Mouse (Mus musculus) left cerebral cortex, adult 8-10 months (tissue): Measurements from ENCODE around the gene Zbtb26. TPM values are rescaled to one million over a fixed set of nuclear protein-coding genes. Genes with fewer than 3 reads are reported as not detected.

Experiments
- DNase-seq, 2 experiments: peaks; one replicate each; pipeline ENCODE4 v3.0.0; 2022; ENCODE audit warnings: low spot score in 2 of 2
- total RNA-seq, 4 experiments: library from RNA; stranded (reverse); gene quantifications; 2 replicates each; pipeline ENCODE4 v1.2.4; 2022

Zbtb26 gene
- 10 to 100 TPM in 1 of 4 experiments, 1 to 10 TPM in 3; 8.4 to 11.1 (median 9.1) TPM for total RNA-seq

DNA sequence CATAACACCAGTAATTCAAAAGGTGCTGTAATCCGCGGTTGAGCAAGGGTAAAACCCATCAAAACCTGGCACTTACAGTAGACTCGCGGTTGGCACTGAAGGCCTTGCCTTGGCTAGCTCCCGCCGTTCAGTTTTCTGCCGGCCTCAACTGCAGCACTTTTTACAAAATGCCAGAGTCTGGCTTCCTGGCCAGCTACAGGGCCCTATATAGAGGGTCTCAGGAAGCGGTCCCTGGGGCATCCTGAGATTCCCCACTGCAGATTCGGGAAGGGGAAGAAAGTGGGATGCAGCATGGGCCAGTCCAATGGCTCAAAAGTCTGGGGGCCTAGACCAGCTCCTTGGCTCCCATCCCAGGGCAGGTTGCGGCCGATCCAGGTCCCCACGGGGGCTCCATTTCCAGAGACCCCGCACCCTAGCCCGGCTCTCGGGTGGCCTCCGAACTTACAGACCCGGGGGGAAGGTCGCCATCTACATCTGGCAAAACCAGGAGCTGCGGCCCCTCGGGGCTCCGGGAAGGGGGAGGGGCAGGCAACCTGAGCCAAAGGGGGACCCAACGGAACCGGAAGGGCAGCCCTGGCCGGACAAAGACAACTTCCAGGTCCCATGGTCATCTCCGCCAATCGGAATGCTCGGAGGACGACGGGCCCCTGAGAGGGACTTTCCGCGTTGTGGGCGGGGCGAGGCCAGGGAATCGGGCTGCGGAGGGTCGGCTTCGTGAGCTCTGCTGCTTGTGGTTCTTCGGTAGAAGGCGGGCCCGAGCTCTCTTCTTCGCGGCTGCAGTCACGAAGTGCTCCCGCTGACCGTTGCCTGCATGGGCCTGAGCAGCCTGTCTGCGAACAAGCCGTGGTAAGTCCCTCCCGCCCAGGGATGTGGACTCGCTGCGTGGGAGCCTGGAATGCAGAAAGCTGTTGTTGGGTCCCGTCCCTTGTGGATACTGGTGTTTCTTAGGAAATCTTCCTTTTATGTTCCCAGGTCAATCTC is at the start of gene Zbtb26, which contains the start of the genes Zbtb6 and Rabgap1:
Zbtb26 (minus strand) TSS at position 525 of the 981 bp plus-strand sequence.
Zbtb6 (minus strand) TSS at position 561 of the 981 bp plus-strand sequence.
Rabgap1 (plus strand) TSS at position 669 of the 981 bp plus-strand sequence.
- peak; percentile 94 to 95 for DNase-seq

- no peak for DNase-seq
Measured at GRCm38 (mm10) chr2:37488956-37489355, 46.0 kb upstream of the Zbtb26 start.

DNA sequence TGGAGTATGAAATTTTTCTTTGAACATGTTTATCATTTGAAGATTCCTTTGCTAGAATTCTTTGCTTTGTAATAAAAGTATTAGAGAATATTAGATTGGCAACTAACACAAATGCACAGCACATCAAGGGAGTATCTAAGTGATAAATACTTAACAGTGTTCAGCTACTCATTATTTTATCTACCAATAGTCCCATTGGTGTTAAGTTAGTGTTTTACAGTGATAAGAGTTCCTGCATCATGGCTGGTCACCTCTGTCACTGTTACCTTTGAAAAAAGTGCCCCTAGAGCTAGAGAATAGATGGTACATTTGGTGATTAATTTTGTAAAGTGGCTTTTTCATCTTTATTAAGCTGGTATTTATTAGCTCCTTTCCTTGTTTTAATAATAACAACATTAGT is 43.5 kb upstream of the Zbtb26 start:
- DNase-seq: no peak

- DNase-seq: no peak
Measured at GRCm38 (mm10) chr2:37485370-37485769, 42.4 kb upstream of the Zbtb26 start.

DNA sequence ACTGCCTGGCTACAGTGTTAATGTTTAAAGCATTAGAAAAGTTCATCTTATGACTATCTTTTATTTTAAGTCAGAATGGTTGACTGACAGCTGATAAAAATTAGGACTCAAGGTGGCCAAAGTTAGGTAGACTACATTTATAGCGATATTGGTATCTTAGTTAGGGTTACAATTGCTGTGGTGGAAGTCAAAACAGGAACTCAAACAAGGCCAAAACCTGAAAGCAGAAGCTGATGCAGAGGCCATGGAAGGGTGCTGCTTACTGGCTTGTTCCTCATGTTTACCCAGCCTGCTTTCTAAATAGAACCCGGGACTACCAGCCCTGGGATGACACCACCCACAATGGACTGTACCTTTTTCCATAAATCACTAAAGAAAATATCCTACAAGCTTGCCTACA is 41.2 kb upstream of the Zbtb26 start:
- DNase-seq: no peak

DNA sequence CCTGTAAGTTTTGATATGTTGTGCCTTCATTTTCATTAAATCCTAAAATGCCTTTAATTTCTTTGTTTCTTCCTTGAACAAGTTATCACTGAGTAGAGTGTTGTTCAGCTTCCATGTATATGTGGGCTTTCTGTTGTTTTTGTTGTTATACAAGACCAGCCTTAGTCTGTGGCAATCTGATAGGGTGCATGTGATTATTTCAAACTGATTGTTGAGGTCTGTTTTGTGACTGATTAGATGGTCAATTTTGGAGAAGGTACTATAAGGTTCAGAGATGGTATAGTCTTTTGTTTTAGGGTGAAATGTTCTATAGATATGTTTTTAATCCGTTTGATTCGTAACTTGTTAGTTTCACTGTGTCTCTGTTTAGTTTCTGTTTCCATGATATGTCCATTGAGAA is 37.1 kb upstream of the Zbtb26 start:
- DNase-seq: no peak

GRCm38 (mm10) chr2:37479559-37479958 is 36.6 kb upstream of the Zbtb26 start:
- DNase-seq: no peak

DNA sequence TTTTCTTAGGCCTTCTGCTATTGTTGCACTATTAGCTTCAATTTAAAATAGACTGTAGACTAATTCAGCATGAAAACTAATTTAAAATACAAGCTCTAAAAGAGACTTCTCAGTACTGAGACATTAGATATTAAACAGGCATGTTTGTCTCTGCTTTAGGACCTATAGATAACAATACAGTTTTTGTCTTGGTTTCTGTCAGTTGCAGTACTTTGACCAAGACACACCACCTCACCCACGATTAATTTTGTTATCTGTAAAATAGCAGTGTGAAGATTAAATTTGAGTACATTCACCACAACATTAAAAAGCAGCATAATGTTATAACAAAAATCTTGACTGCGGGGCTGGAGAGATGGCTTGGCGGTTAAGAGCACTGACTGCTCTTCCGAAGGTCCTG is 23.3 kb upstream of the Zbtb26 start:
- DNase-seq: no peak

DNA sequence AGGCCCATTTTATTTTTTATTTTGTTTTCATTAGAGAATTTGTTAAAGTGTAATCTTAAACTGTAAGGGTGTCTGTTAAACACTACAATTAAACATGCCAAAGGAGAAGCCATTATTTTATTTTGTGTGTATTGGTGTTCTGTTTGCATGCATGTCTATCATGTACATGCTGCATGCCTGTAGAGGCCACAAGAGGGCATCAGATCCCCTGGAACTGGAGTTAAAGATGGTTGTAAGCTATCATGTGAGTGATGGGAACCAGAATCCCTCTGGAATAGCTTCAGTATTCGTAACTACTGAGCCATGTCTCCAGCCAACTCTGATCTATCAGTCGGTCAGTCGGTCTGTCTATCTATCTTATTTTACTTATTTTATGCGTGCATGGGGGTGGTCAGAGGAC is 17.8 kb upstream of the Zbtb26 start:
- no peak for DNase-seq

DNA sequence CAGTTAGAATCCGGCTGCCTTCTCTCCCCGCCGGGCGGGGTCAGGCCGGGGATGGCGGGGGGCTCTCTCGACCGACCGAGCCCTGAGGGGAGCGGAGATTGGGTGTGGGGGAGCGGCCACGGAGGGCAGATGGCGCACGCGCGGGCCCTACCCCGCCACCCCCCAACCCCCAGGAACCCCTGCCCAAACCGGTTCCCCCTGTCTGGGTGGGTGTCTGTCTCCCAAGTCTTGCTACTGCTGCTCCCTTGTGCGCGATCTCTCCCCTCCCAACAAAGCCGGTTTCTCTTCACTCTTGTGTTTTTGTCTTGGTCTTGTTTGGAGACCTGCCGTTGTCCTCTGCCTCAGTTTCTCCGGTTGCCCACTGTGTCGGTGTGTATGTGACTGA is 9.4 kb upstream of the Zbtb26 start:
- DNase-seq: peak in 1 of 2 experiments; percentile 21

DNA sequence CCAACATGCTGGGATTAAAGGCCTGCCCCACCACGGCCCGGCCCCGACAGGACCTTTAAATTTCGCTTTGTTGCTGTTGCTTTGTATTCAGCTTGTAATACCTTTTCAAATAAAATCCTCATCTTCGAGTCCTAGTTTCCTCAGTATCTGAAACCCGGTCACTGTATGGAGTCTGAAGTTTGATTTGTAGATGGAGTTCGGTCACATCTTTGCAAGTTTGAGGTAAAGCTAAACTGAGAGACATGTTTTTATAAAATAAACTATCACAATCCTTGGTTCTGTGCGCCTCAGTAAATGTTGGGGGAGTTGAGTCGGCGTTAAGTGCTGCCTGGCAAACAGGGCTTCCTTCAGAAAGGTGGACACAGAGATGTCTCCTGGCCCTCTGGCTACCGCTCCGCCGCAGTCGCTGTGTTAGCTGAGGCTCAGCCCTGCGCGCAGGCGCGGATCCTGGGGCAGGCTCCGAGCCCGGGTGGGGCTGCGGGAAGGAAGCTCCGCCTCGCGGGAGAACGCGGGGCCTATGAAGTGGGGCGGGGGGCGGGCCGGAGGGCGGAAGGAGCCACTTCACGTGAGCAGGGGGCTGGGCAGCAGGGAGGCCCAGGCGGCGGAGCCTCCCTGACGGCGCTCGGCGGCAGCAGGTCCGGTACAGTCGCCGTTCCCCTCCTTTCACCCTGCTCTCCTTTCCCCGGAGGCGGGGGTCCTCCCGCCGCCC is 8.9 kb upstream of the Zbtb26 start:
- peak; percentile 72 to 88 for DNase-seq

- no peak for DNase-seq
Measured at GRCm38 (mm10) chr2:37431609-37432008, 11.3 kb downstream of the Zbtb26 start.

- DNase-seq: peak; percentile 44 to 87
Measured at GRCm38 (mm10) chr2:37430593-37431464, 12.1 kb downstream of the Zbtb26 start.

GRCm38 (mm10) chr2:37423671-37424070 is 19.3 kb downstream of the Zbtb26 start:
- no peak for DNase-seq

- DNase-seq: peak; percentile 86 to 96
Measured at GRCm38 (mm10) chr2:37422306-37423304, 20.3 kb downstream of the Zbtb26 start, which contains the start of gene Rc3h2. Gene Rc3h2, minus strand, starts transcription at chr2:37422903.

GRCm38 (mm10) chr2:37421903-37422302 is 21.0 kb downstream of the Zbtb26 start:
- DNase-seq: no peak

DNA sequence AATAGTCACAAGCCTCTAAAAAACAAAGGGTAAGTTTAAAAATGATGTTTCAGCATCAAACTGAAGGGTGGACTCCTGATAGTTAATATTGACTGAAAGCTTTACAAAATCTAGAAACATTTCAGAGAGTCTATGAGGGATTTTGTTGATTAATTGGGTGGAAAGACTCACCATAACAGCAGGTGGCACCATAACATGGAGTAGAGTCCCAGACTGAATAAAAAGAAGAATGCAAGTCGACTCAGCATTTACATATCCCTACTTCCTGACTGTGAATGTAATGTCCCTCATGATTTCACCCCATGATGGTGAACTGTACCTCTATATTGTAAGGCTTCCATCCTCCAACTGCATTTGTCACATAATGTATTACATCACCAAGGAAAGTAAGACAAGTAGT is 47.4 kb downstream of the Zbtb26 start:
- DNase-seq: no peak

DNA sequence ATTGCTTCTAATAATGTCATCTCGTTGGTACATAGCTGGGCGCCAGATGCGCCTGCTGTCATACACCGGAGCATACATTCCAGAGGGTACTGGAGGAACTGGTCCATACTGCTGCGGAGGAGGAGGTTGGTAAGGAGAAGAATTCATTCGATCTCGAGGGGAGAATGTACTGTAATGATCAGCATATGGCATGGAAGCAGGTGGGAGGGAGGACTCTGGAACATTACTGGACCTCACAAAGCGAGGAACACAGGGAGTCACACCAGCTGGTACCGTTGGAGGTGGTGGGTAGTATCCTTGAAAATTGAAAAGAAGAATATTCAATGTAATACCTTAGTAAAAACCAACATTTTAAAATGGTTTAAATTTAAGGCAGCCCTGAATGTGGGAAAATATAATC is 60.0 kb downstream of the Zbtb26 start:
- DNase-seq: no peak
